Mouse (Mus musculus): ENCODE data around the gene Srebf1. TPM values are rescaled to one million over a fixed set of nuclear protein-coding genes. Genes with fewer than 3 reads are reported as not detected.

Srebf1 gene
- polyA plus RNA-seq, 1 experiment = 192 TPM

GRCm38 (mm10) chr11:60262396-60262795 is 40.0 kb upstream of the Srebf1 start:
- Histone ChIP-seq H3K4me2 (ENCODE audit: low read depth) (no peak overlapping the region), H3K79me2 (ENCODE audit: control insufficient read depth, insufficient read depth) (no peaks in the 10 kb centered on the region), H3ac (ENCODE audit: control insufficient read depth, insufficient read length) (no peak overlapping the region), H3K36me3 (ENCODE audit: control insufficient read depth, insufficient read depth) (peaks cover 7% of the 10 kb centered on the region), H3K4me3 (no peak overlapping the region), H3K27me3 (ENCODE audit: control insufficient read depth, insufficient read depth, insufficient read length) (no peaks in the 10 kb centered on the region)
- TF ChIP-seq POLR2A (IDR thresholded peaks at IDR 0.05; ENCODE audit: insufficient read length, low read depth) (no peak), CEBPB (IDR thresholded peaks at IDR 0.05; ENCODE audit: insufficient read depth, poor library complexity, severe bottlenecking) (no peak), MYOG (IDR thresholded peaks at IDR 0.05; ENCODE audit: control insufficient read depth in 1 of 3, insufficient read depth in 1 of 3, insufficient read length in 2 of 3, low read depth in 2 of 3) (no peak), MYOD1 (IDR thresholded peaks at IDR 0.05; ENCODE audit: control insufficient read depth in 1 of 3, insufficient read length in 2 of 3, low read depth in 2 of 3) (no peak)

DNA sequence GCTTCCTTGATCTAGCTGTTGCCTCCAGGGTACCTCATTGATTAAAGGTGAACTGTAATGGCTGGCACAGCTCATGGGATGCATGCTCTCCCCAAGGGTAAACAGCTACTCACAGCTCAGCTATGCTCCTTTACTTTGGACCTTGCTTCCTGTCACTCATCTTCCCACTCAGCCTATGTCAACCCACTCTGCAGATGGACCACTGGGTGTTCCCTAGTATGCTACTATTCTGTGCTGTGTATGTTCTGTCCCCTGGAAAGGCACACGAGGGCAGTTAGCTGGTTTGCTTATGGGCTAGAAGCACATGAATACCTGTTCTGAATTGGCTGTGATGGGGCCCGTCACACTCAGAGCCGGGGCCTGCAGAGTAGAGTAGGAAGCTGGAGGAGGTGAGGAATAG is 38.4 kb upstream of the Srebf1 start:
- no peak overlapping the region for H3ac ChIP-seq (ENCODE audit: control insufficient read depth, insufficient read length)
- H3K79me2 ChIP-seq (ENCODE audit: control insufficient read depth, insufficient read depth) = no peaks in the 10 kb centered on the region
- no peak for TF ChIP-seq TCF12 (IDR thresholded peaks at IDR 0.05; ENCODE audit: insufficient read depth, poor library complexity, severe bottlenecking)
- no peak for TF ChIP-seq POLR2A (IDR thresholded peaks at IDR 0.05; ENCODE audit: insufficient read length, low read depth)
- TF ChIP-seq MAX (IDR thresholded peaks at IDR 0.05; ENCODE audit: low read depth) = no peak
- TF ChIP-seq MYOD1 (IDR thresholded peaks at IDR 0.05; ENCODE audit: control insufficient read depth in 1 of 3, insufficient read length in 2 of 3, low read depth in 2 of 3) = no peak
- no peak for TF ChIP-seq CEBPB (IDR thresholded peaks at IDR 0.05; ENCODE audit: insufficient read depth, poor library complexity, severe bottlenecking)
- no peak for TF ChIP-seq E2F4 (IDR thresholded peaks at IDR 0.05; ENCODE audit: insufficient read depth)
- no peak for TF ChIP-seq MYOG (IDR thresholded peaks at IDR 0.05; ENCODE audit: control insufficient read depth in 1 of 3, insufficient read depth in 1 of 3, insufficient read length in 2 of 3, low read depth in 2 of 3)
- no peak for TF ChIP-seq REST (IDR thresholded peaks at IDR 0.05; ENCODE audit: insufficient read depth, insufficient read length)
- no peak for TF ChIP-seq POLR2AphosphoS2 (IDR thresholded peaks at IDR 0.05; ENCODE audit: insufficient read length, low read depth)
- TF ChIP-seq USF1 (IDR thresholded peaks at IDR 0.05; ENCODE audit: low read depth) = no peak
- TF ChIP-seq SRF (IDR thresholded peaks at IDR 0.05; ENCODE audit: control insufficient read depth, insufficient read length, low read depth) = no peak
- TF ChIP-seq TCF3 (IDR thresholded peaks at IDR 0.05; ENCODE audit: insufficient read length, low read depth) = no peak
- H3K4me2 ChIP-seq (ENCODE audit: low read depth) = no peak overlapping the region
- peaks cover 4% of the 10 kb centered on the region for H3K36me3 ChIP-seq (ENCODE audit: control insufficient read depth, insufficient read depth)
- H3K4me3 ChIP-seq = no peak overlapping the region
- no peaks in the 10 kb centered on the region for H3K27me3 ChIP-seq (ENCODE audit: control insufficient read depth, insufficient read depth, insufficient read length)

DNA sequence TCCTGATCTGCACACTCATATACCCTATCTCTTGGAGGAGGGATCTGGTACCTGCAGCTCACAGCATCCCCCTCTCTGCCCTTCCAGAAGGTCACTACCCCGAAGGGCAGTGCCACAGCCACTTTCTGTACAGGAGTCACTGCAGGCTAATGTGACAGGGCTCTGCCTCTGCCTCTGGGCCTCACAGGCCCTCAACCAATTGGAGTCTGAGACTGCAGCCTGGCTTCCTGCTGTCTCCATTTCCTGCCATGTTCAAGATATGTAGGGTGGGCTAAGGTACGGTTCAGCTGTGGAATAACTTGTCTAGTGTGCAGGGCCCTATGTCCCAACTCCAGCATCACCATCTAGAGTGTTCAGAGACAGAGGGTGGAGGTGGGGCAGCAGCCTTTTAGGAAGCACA is 35.3 kb upstream of the Srebf1 start:
- Histone ChIP-seq H3K4me2 (ENCODE audit: low read depth) (no peak overlapping the region), H3ac (ENCODE audit: control insufficient read depth, insufficient read length) (no peak overlapping the region), H3K27me3 (ENCODE audit: control insufficient read depth, insufficient read depth, insufficient read length) (no peaks in the 10 kb centered on the region), H3K4me3 (no peak overlapping the region), H3K36me3 (ENCODE audit: control insufficient read depth, insufficient read depth) (peaks cover 7% of the 10 kb centered on the region), H3K79me2 (ENCODE audit: control insufficient read depth, insufficient read depth) (no peaks in the 10 kb centered on the region)
- TF ChIP-seq SRF (IDR thresholded peaks at IDR 0.05; ENCODE audit: control insufficient read depth, insufficient read length, low read depth) = no peak
- no peak for TF ChIP-seq CEBPB (IDR thresholded peaks at IDR 0.05; ENCODE audit: insufficient read depth, poor library complexity, severe bottlenecking)
- TF ChIP-seq E2F4 (IDR thresholded peaks at IDR 0.05; ENCODE audit: insufficient read depth) = no peak
- no peak for TF ChIP-seq MYOG (IDR thresholded peaks at IDR 0.05; ENCODE audit: control insufficient read depth in 1 of 3, insufficient read depth in 1 of 3, insufficient read length in 2 of 3, low read depth in 2 of 3)
- no peak for TF ChIP-seq POLR2AphosphoS2 (IDR thresholded peaks at IDR 0.05; ENCODE audit: insufficient read length, low read depth)
- TF ChIP-seq USF1 (IDR thresholded peaks at IDR 0.05; ENCODE audit: low read depth) = no peak
- no peak for TF ChIP-seq POLR2A (IDR thresholded peaks at IDR 0.05; ENCODE audit: insufficient read length, low read depth)
- TF ChIP-seq TCF12 (IDR thresholded peaks at IDR 0.05; ENCODE audit: insufficient read depth, poor library complexity, severe bottlenecking) = no peak
- TF ChIP-seq MAX (IDR thresholded peaks at IDR 0.05; ENCODE audit: low read depth) = no peak
- no peak for TF ChIP-seq REST (IDR thresholded peaks at IDR 0.05; ENCODE audit: insufficient read depth, insufficient read length)
- no peak for TF ChIP-seq TCF3 (IDR thresholded peaks at IDR 0.05; ENCODE audit: insufficient read length, low read depth)

DNA sequence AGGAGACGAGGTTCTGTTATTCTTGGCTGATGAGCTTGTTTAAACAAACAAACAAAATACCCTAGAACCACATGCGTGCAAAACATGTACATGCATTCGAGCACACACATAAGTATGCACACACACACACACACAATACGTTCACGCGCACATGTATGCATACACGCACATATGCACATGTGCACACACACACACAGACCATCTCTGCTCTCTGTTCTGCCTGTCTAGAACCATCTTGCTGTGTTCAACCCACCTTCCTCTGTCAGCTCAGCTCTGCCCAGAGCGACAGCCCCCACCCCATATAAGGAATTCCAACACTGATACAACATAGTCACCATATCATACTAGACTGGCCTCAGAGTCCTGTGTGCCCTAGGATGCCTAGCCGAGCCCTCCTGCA is 34.3 kb upstream of the Srebf1 start:
- H3K79me2 ChIP-seq (ENCODE audit: control insufficient read depth, insufficient read depth) = no peaks in the 10 kb centered on the region
- no peaks in the 10 kb centered on the region for H3K27me3 ChIP-seq (ENCODE audit: control insufficient read depth, insufficient read depth, insufficient read length)
- H3ac ChIP-seq (ENCODE audit: control insufficient read depth, insufficient read length) = no peak overlapping the region
- H3K36me3 ChIP-seq (ENCODE audit: control insufficient read depth, insufficient read depth) = peaks cover 7% of the 10 kb centered on the region
- TF ChIP-seq REST (IDR thresholded peaks at IDR 0.05; ENCODE audit: insufficient read depth, insufficient read length) = no peak
- TF ChIP-seq TCF3 (IDR thresholded peaks at IDR 0.05; ENCODE audit: insufficient read length, low read depth) = no peak
- TF ChIP-seq POLR2AphosphoS2 (IDR thresholded peaks at IDR 0.05; ENCODE audit: insufficient read length, low read depth) = no peak
- TF ChIP-seq MYOD1 (IDR thresholded peaks at IDR 0.05; ENCODE audit: control insufficient read depth in 1 of 3, insufficient read length in 2 of 3, low read depth in 2 of 3) = no peak
- no peak for TF ChIP-seq MYOG (IDR thresholded peaks at IDR 0.05; ENCODE audit: control insufficient read depth in 1 of 3, insufficient read depth in 1 of 3, insufficient read length in 2 of 3, low read depth in 2 of 3)
- no peak for TF ChIP-seq E2F4 (IDR thresholded peaks at IDR 0.05; ENCODE audit: insufficient read depth)
- TF ChIP-seq CEBPB (IDR thresholded peaks at IDR 0.05; ENCODE audit: insufficient read depth, poor library complexity, severe bottlenecking) = no peak
- TF ChIP-seq POLR2A (IDR thresholded peaks at IDR 0.05; ENCODE audit: insufficient read length, low read depth) = no peak
- TF ChIP-seq TCF12 (IDR thresholded peaks at IDR 0.05; ENCODE audit: insufficient read depth, poor library complexity, severe bottlenecking) = no peak
- TF ChIP-seq MAX (IDR thresholded peaks at IDR 0.05; ENCODE audit: low read depth) = no peak
- no peak for TF ChIP-seq SRF (IDR thresholded peaks at IDR 0.05; ENCODE audit: control insufficient read depth, insufficient read length, low read depth)
- no peak for TF ChIP-seq USF1 (IDR thresholded peaks at IDR 0.05; ENCODE audit: low read depth)
- no peak overlapping the region for H3K4me2 ChIP-seq (ENCODE audit: low read depth)
- no peak overlapping the region for H3K4me3 ChIP-seq

- no peak overlapping the region for H3ac ChIP-seq (ENCODE audit: control insufficient read depth, insufficient read length)
- no peak overlapping the region for H3K4me2 ChIP-seq (ENCODE audit: low read depth)
- no peak overlapping the region for H3K4me3 ChIP-seq
- peaks cover 7% of the 10 kb centered on the region for H3K36me3 ChIP-seq (ENCODE audit: control insufficient read depth, insufficient read depth)
- H3K79me2 ChIP-seq (ENCODE audit: control insufficient read depth, insufficient read depth) = no peaks in the 10 kb centered on the region
- H3K27me3 ChIP-seq (ENCODE audit: control insufficient read depth, insufficient read depth, insufficient read length) = no peaks in the 10 kb centered on the region
- TF ChIP-seq MAX (IDR thresholded peaks at IDR 0.05; ENCODE audit: low read depth) (no peak), USF1 (IDR thresholded peaks at IDR 0.05; ENCODE audit: low read depth) (no peak), CEBPB (IDR thresholded peaks at IDR 0.05; ENCODE audit: insufficient read depth, poor library complexity, severe bottlenecking) (no peak), POLR2AphosphoS2 (IDR thresholded peaks at IDR 0.05; ENCODE audit: insufficient read length, low read depth) (no peak), TCF3 (IDR thresholded peaks at IDR 0.05; ENCODE audit: insufficient read length, low read depth) (no peak), REST (IDR thresholded peaks at IDR 0.05; ENCODE audit: insufficient read depth, insufficient read length) (no peak), TCF12 (IDR thresholded peaks at IDR 0.05; ENCODE audit: insufficient read depth, poor library complexity, severe bottlenecking) (no peak), MYOD1 (IDR thresholded peaks at IDR 0.05; ENCODE audit: control insufficient read depth in 1 of 3, insufficient read length in 2 of 3, low read depth in 2 of 3) (no peak), SRF (IDR thresholded peaks at IDR 0.05; ENCODE audit: control insufficient read depth, insufficient read length, low read depth) (no peak), POLR2A (IDR thresholded peaks at IDR 0.05; ENCODE audit: insufficient read length, low read depth) (no peak), MYOG (IDR thresholded peaks at IDR 0.05; ENCODE audit: control insufficient read depth in 1 of 3, insufficient read depth in 1 of 3, insufficient read length in 2 of 3, low read depth in 2 of 3) (no peak), E2F4 (IDR thresholded peaks at IDR 0.05; ENCODE audit: insufficient read depth) (no peak)
Measured at GRCm38 (mm10) chr11:60256176-60256681, 33.8 kb upstream of the Srebf1 start.
